Mouse (Mus musculus) frontal cortex, postnatal 25 days (tissue): Measurements from ENCODE around the gene Arfrp1.

ENCODE experiments used
- DNase-seq, 2 experiments: peaks; one replicate each; pipeline ENCODE4 v3.0.0; 2022; ENCODE audit warnings: low spot score in 2 of 2

Arfrp1 gene

DNA sequence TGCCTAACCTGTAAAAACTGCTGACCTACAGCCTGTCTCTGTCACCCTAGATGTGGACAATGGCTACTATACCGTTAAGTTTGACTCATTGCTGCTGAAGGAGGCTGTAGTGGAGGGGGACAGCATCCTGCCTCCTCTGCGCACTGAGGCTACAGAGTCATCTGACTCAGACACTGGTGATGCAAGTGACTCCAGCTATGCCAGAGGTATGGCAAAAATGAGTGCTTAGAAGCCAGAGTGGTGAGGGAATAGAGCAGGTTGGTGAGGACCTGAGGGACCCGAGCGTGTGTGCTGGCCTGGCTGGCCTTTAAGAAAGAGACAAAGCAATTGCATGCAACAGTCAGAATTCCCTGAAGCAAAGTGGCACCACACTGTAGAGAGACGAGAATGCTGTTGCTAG lies 13.5 kb upstream of the Arfrp1 start:
- DNase-seq = no peak

DNA sequence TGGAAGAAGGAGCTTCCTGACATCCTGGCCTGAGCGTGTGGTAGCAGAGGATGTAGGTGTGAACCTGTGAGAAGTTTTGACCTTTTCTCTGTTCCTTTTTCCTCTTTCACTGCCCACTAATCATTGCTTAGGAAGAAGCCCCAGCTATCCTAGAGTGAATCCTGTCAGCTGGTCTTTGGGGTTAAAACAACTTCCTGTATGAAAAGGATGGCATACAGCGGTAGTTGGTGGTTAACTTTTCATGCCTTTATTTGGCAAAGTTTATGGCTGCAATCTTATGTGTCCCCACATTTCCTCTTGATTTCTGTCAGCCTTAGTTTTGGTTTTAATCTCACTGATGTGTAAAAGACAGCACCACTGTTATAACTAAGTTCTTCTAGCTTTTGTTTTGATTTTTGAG lies 12.0 kb upstream of the Arfrp1 start:
- no peak for DNase-seq

DNA sequence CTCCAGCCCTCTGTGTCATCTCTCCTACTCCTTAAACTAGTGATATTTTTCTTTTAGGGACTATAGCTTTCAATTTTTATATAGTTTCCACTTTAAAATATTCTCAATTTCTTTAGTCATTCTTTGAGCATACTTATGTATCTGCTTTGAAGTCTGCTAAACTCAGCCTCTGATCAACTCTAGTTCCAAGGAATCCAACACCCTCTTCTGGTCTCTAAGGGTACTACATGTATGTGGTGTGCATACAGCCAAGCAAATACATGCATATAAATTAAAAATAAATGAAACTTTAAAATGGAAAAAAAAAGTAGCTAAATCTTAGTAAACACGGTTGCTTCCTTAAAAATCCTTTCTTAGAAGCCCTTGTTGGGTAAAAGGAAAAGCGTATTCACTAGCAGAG lies 10.6 kb upstream of the Arfrp1 start:
- DNase-seq = no peak

DNA sequence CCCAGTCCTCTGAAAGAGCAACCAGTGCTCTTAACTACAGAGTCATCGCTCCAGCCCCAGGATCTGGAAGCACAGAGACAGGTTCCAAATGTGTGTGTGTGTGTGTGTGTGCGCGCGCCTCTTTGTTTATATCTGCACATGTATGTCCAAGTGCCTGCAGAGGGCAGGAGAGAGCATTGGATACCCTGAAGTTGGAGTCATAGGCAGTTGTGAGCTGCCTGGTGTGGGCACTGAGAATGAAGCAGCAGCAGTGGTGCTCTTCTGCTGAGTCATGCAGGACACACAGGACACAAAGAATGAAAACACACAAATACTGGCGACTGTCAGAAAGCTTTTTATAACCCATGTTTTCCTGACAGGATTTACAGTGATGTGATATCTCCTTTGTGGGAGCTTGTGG lies 4.8 kb upstream of the Arfrp1 start:
- no peak for DNase-seq

- no peak for DNase-seq
Observed at GRCm38 (mm10) chr2:181365655-181366075, 461 bp upstream of the Arfrp1 start.

DNA sequence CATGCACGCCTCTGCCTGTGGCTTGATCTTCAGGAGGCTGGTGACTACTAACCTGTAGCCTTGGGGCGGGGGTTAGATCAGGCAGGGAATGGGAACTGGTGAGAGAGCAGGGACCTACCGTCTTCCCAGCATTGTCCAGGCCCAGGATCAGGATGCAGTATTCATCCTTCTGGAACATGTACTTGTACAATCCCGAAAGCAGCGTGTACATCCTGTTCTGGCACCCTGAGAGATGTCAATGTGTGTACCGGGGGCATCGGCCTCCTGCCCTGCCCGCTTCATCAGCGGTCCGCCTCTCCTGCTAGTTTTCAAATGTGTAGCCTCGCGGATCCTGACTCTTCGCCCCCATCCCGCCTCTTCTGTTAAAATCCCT lies 731 bp downstream of the Arfrp1 start:
- no peak for DNase-seq

DNA sequence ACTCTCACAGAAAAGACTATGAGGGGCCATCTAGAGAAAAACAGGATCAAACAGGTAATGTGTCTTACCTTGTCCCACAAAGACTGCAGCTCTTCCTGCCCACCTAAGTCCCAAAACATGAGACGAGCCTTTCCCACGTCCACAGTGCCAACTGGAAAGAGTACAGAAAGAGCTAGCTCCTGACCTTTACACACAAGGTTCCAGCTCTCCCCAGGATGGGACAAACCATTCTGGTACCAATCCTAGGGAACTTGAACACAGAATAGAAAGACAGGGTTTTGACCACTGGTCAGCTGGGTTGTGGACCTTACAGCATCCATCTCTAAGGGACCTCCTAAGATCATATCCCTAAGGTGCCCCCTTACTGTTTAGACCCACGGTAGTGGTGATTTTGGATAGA lies 1.3 kb downstream of the Arfrp1 start:
- DNase-seq = no peak

DNA sequence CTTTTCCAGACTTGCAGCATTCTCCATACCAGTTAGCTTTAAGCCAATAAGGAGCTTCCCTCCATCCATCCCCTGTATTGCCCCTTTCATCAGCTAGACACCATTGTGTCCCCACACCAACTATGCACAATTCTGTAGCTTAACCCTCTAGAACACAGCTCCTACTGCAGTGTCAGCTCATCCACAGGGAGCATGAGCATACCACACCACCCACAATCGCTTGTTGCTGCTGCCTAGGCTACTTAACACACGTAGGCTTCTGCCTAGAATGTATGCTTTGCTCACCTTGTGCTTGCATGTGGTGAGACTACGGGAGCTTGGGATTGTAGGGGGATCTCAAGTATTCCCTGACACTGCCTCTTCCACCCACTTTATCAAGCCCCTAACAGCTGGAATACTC lies 8.4 kb downstream of the Arfrp1 start:
- DNase-seq = no peak

GRCm38 (mm10) chr2:181342766-181343165 lies 22.4 kb downstream of the Arfrp1 start:
- no peak for DNase-seq

GRCm38 (mm10) chr2:181340426-181340825 lies 24.8 kb downstream of the Arfrp1 start:
- no peak for DNase-seq

DNA sequence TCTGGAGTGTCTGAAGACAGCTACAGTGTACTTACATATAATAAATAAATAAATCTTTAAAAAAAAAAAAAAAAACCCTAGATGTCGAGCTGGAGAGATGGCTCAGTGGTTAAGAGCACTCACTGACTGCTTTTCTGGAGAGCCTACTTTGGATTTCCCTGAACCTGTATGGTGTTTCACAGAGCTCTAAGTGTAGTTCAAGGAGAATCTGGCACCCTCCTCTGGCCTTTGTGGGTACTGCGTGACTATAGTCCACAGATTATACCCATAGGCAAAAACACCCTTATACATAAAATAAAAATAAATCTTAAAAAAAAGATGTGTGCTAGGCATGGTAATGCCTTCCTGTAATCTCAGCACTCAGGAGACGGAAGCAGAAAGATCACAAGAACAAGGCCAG lies 31.2 kb downstream of the Arfrp1 start:
- DNase-seq = peak; percentile 49 to 72

DNA sequence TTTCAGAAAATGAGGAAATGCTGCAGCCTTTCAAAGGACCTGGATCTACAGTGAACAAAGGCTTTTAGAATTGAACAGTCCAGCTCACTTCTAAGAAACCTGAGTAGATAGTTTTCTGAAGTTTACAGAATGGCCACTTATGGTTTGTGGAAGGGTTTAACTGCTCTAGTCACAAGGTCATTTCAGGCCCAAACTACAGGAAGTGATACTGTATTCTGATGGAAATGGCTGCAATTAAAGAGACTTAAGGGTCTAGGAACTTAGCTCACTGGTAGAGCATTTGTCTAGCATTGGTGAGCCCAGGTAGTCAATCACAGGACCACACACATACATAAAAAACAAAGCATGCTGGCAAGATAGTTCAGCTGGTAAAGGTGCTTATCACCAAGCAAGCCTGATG lies 32.7 kb downstream of the Arfrp1 start:
- no peak for DNase-seq

- no peak for DNase-seq
Observed at GRCm38 (mm10) chr2:181326098-181326497, 39.1 kb downstream of the Arfrp1 start.

GRCm38 (mm10) chr2:181322136-181322535 lies 43.1 kb downstream of the Arfrp1 start:
- DNase-seq = no peak

DNA sequence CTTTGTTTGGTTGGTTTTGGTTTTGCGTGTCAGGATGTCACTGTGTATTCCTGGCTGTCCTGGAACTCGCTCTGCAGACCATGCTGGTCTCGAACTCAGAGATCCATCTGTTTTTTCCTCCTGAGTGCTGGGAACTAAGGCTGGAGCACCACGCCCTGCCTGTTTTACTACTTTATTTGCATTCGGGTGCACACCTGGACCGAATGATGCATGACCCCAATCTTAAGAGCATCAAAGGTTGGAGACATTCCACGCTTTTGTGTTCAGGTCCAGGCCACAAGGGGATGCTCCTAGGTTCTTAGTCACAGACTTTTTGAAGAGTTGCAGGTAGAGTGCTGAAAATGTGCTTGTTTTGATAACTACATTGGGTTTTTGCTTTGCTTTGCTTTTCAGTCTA lies 45.1 kb downstream of the Arfrp1 start:
- DNase-seq = no peak

GRCm38 (mm10) chr2:181319248-181320102 lies 45.7 kb downstream of the Arfrp1 start, which contains the start of gene Rtel1:
Gene Rtel1 (plus strand): TSS chr2:181319739.
- DNase-seq = peak; percentile 49 to 71

- peak; percentile 34 to 57 for DNase-seq
Observed at GRCm38 (mm10) chr2:181314080-181314810, 51.0 kb downstream of the Arfrp1 start, which contains the start of gene Stmn3. Gene Stmn3 (minus strand): TSS chr2:181314500.

DNA sequence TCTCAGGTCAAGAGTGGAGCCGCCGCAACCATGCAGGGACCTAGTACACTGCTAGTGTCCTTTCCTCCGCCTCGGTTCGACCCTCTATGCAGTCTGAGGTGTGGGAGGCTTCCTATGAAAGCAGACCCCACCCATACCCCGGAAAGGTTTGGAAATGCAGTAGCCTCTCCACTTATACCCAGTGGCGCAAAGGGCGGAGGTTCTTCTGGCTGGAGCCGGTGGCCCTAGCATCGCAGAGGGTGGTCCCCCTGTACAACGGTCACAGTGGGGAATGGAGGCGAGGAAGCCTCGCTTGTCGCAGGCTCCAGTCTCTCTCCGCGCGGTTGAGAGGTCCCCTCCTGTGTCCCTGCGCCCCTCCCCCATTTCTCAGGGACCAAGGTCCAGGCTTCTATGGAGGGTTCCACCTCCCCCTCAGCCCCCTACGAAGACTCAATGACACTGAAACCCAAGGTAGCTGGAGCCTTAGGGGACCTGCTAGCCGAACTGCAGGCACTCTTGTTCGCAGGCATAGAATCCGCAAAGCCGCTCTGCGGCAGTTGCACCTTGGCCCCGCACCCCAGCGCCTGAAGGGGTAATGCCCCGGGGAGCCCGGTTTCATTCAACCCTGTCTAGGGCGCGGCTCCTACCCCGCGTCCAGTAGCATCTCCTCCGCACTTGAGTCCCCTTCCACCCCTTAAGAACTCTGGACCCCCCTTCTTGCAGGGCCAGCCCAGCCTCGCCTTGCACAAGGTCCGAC lies 51.7 kb downstream of the Arfrp1 start:
- DNase-seq = no peak

- no peak for DNase-seq
Observed at GRCm38 (mm10) chr2:181313006-181313343, 52.2 kb downstream of the Arfrp1 start.

DNA sequence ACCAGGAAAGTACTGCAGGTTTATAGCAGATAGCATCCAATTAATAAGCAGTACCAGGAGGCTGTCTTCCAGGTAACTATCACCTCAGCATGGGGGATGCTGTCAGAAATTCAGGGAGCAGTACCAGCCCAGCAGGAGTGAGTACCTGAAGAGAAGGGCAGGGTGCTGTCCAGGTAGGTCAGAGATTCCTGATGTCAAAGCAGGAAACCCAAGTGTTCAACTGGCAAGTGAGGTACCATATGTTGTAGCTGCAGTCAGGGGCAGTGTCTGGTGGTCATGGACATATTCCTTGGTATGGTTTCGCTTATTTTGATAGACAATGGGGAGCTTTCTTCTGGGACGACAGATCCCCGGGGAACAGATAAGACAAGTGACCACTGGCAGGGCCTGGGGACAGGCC lies 52.8 kb downstream of the Arfrp1 start:
- no peak for DNase-seq
